Mouse (Mus musculus): Measurements from ENCODE around the gene Mamld1. TPM values are rescaled to one million over a fixed set of nuclear protein-coding genes. Genes with fewer than 3 reads are reported as not detected.

Gene Mamld1
- total RNA-seq (2023) = not detected in 4 replicates

GRCm38 (mm10) chrX:71049864-71050576 lies at the start of gene Mamld1:
Gene Mamld1, plus strand, starts transcription at chrX:71050256.

Other genes with a start within 250 kb of the Mamld1 start
- gene Mtm1, start 160.5 kb downstream of the Mamld1 start, total RNA-seq (2023) = 15.7 to 21.6 TPM (median 18.2 TPM) in 4 replicates

All from B cell, adult 62 days (primary cell).